Mouse (Mus musculus) heart, adult 2 months (tissue): Measurements from ENCODE around the gene Akt1s1.

Experiments
- CTCF ChIP-seq: fragments of 200-600 bp; IDR thresholded peaks from 2 replicates; pipeline ENCODE4 v1.8.1; 2022; ENCODE audit warnings: antibody characterized with exemption, mild to moderate bottlenecking, moderate library complexity
- EP300 ChIP-seq: fragments of 200-500 bp; IDR thresholded peaks from 2 replicates; pipeline ENCODE4 v1.6.1; 2011; ENCODE audit warnings: low read depth, low read length, control low read depth; ENCODE audit not compliant: insufficient read depth
- POLR2A ChIP-seq: fragments of 200-500 bp; IDR thresholded peaks from 2 replicates; pipeline ENCODE4 v1.6.1; 2011; ENCODE audit warnings: mild to moderate bottlenecking, low read depth, low read length, control low read depth; ENCODE audit not compliant: insufficient read depth

DNA sequence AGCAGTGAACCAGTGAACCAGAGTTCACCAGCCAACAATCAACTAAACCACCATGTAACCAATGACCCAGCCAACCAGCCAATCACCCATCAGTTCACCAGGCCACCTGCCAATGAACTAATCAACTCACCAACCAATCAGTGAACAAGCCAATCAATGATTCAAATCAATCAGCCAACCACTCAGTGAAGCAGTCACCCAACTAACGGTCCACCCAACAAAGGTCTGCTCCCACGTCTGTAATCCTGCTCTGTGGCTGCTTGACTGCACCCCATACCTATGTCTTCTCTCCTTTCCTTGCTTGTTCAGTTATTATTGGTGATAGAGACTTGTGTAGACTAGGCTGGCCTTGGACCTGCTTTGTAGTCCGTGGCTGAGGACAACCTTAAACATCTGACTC, 34.8 kb upstream of the Akt1s1 start:
- no peak for TF ChIP-seq CTCF
- no peak for TF ChIP-seq POLR2A
- no peak for TF ChIP-seq EP300
